Mouse (Mus musculus) CH12.LX (cell line): ENCODE measurements around the gene Rccd1.

Source experiments
- BHLHE40 ChIP-seq: IDR thresholded peaks from 2 replicates; pipeline ENCODE4 v1.6.1; 2011; ENCODE audit warnings: mild to moderate bottlenecking, low read depth, low read length, improper control_type of control experiment
- CHD1 ChIP-seq: IDR thresholded peaks from 2 replicates; pipeline ENCODE4 v1.6.1; 2012; ENCODE audit warnings: low read depth, low read length, improper control_type of control experiment, inconsistent platforms
- CTCF ChIP-seq, 2 experiments: IDR thresholded peaks in 1 of 2; conservative IDR thresholded peaks in 1 of 2; 2 replicates each; pipeline ENCODE4 v1.5.1; 2011 to 2012; ENCODE audit warnings: low read depth in 2 of 2, low read length in 2 of 2, improper control_type of control experiment in 1 of 2, inconsistent platforms in 1 of 2, mild to moderate bottlenecking in 1 of 2, moderate library complexity in 1 of 2
- E2F4 ChIP-seq: IDR thresholded peaks from 2 replicates; pipeline ENCODE4 v1.6.1; 2011; ENCODE audit warnings: low read depth, low read length, improper control_type of control experiment; ENCODE audit not compliant: insufficient replicate concordance
- EP300 ChIP-seq: IDR thresholded peaks from 2 replicates; pipeline ENCODE4 v1.6.1; 2011; ENCODE audit warnings: low read length, improper control_type of control experiment
- MAZ ChIP-seq: IDR thresholded peaks from 2 replicates; pipeline ENCODE4 v1.6.1; 2012; ENCODE audit warnings: low read depth, mild to moderate bottlenecking, inconsistent platforms, low read length, improper control_type of control experiment, moderate library complexity
- NRF1 ChIP-seq: IDR thresholded peaks from 2 replicates; pipeline ENCODE4 v1.6.1; 2014; ENCODE audit warnings: low read depth, mild to moderate bottlenecking, inconsistent platforms, low read length, improper control_type of control experiment, moderate library complexity
- POLR2A ChIP-seq: IDR thresholded peaks from 2 replicates; pipeline ENCODE4 v1.6.1; 2011; ENCODE audit warnings: low read depth, mild to moderate bottlenecking, improper control_type of control experiment, low read length
- SIN3A ChIP-seq: IDR thresholded peaks from 2 replicates; pipeline ENCODE4 v1.6.1; 2012; ENCODE audit warnings: low read length, improper control_type of control experiment, inconsistent platforms
- TBP ChIP-seq: conservative IDR thresholded peaks from 2 replicates; pipeline ENCODE4 v1.6.1; 2011; ENCODE audit warnings: low read depth, low read length, improper control_type of control experiment
- TCF12 ChIP-seq: IDR thresholded peaks from 2 replicates; pipeline ENCODE4 v1.6.1; 2014; ENCODE audit warnings: low read depth, mild to moderate bottlenecking, inconsistent platforms, low read length, improper control_type of control experiment
- UBTF ChIP-seq: IDR thresholded peaks from 2 replicates; pipeline ENCODE4 v1.6.1; 2012; ENCODE audit warnings: low read depth, mild to moderate bottlenecking, inconsistent platforms, low read length, improper control_type of control experiment, moderate library complexity
- ZMIZ1 ChIP-seq: IDR thresholded peaks from 2 replicates; pipeline ENCODE4 v1.6.1; 2012; ENCODE audit warnings: low read depth, mild to moderate bottlenecking, inconsistent platforms, low read length, improper control_type of control experiment

DNA sequence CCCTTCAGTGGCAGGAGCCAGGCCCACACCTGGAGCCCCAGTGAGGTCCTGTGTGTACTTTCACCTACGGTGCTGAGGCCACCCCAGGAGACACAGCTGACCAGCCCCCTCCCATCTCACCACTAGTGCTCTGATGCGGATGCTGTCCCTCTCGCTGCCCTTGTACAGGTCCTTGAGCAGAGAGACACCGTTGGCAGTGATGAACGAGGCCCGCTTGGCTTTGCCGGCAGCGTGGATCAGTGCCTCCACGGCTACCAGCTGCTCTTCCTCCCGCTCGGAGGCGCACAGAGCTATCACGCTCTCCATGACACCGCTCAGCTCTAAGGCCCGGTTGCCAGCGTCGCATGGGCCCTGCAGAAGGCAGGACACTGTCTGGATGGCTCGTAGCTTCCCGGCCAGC lies 7.2 kb upstream of the Rccd1 start:
- no peak for TF ChIP-seq UBTF
- TF ChIP-seq MAZ = no peak
- no peak for TF ChIP-seq CTCF (conservative IDR thresholded peaks at IDR 0.05 in 1 of 2, IDR thresholded peaks at IDR 0.05 in 1 of 2; ENCODE audit: low read depth in 2 of 2, low read length in 2 of 2)
- no peak for TF ChIP-seq POLR2A
- TF ChIP-seq ZMIZ1 = no peak
- no peak for TF ChIP-seq SIN3A
- TF ChIP-seq NRF1 = no peak
- no peak for TF ChIP-seq BHLHE40
- TF ChIP-seq EP300 = no peak
- no peak for TF ChIP-seq CHD1
- TF ChIP-seq E2F4 = no peak
- no peak for TF ChIP-seq TBP
- TF ChIP-seq TCF12 = no peak
